Mouse (Mus musculus) mature B cell (primary cell): ENCODE measurements around the gene Cxcl2.

ENCODE experiments used
- in situ Hi-C: fragments of 300-500 bp; cut with MboI; formaldehyde crosslinking; loops from 2 replicates; pipeline ENCODE4 v1.14.3; 2019

The Cxcl2 gene

GRCm38 (mm10) chr5:90903339-90904020 lies at the start of gene Cxcl2:
Gene Cxcl2, plus strand, starts transcription at chr5:90903871.
- in situ Hi-C loops = no loop called here

GRCm38 (mm10) chr5:90855308-90856230 lies 48.1 kb upstream of the Cxcl2 start:
- in situ Hi-C loops = no loop called here

- in situ Hi-C loops = no loop called here
These were observed 46.2 kb upstream of the Cxcl2 start for GRCm38 (mm10) chr5:90857463-90857862.

- in situ Hi-C loops = no loop called here
These were observed 45.2 kb upstream of the Cxcl2 start for GRCm38 (mm10) chr5:90858429-90858828.

GRCm38 (mm10) chr5:90859031-90859430 lies 44.6 kb upstream of the Cxcl2 start:
- in situ Hi-C loops = no loop called here

- in situ Hi-C loops = no loop called here
These were observed 41.7 kb upstream of the Cxcl2 start for GRCm38 (mm10) chr5:90861876-90862375.

- in situ Hi-C loops = no loop called here
These were observed 36.9 kb upstream of the Cxcl2 start for GRCm38 (mm10) chr5:90866770-90867169.

- in situ Hi-C loops = no loop called here
These were observed 31.3 kb upstream of the Cxcl2 start for GRCm38 (mm10) chr5:90872377-90872776.

- in situ Hi-C loops = no loop called here
These were observed 27.6 kb upstream of the Cxcl2 start for GRCm38 (mm10) chr5:90876045-90876444.

GRCm38 (mm10) chr5:90876471-90877172 lies 27.0 kb upstream of the Cxcl2 start:
- in situ Hi-C loops = no loop called here

GRCm38 (mm10) chr5:90877173-90877512 lies 26.5 kb upstream of the Cxcl2 start:
- in situ Hi-C loops = no loop called here

- in situ Hi-C loops = no loop called here
These were observed 24.2 kb upstream of the Cxcl2 start for GRCm38 (mm10) chr5:90879307-90880014.

GRCm38 (mm10) chr5:90880335-90880850 lies 23.3 kb upstream of the Cxcl2 start:
- in situ Hi-C loops = no loop called here

GRCm38 (mm10) chr5:90881021-90881420 lies 22.6 kb upstream of the Cxcl2 start:
- in situ Hi-C loops = no loop called here

GRCm38 (mm10) chr5:90881682-90882081 lies 22.0 kb upstream of the Cxcl2 start:
- in situ Hi-C loops = no loop called here

- in situ Hi-C loops = no loop called here
These were observed 21.5 kb upstream of the Cxcl2 start for GRCm38 (mm10) chr5:90882146-90882545.

- in situ Hi-C loops = no loop called here
These were observed 18.9 kb upstream of the Cxcl2 start for GRCm38 (mm10) chr5:90884628-90885242.

GRCm38 (mm10) chr5:90888661-90889060 lies 15.0 kb upstream of the Cxcl2 start:
- in situ Hi-C loops = no loop called here

GRCm38 (mm10) chr5:90890519-90891463 lies 12.9 kb upstream of the Cxcl2 start, which contains the start of gene Cxcl1:
Gene Cxcl1, plus strand, starts transcription at chr5:90891241.
- in situ Hi-C loops = no loop called here

- in situ Hi-C loops = no loop called here
These were observed 12.2 kb upstream of the Cxcl2 start for GRCm38 (mm10) chr5:90891464-90891813.
